ENCODE assay signal across 32 mouse cellular contexts in genomic region chr5:143990086-143990485, GRCm38 (mm10). TPM values are rescaled to one million over a fixed set of nuclear protein-coding genes. Genes with fewer than 3 reads are reported as not detected.
DNase-seq lines count a peak whose midpoint lies in the region; ATAC-seq and TF ChIP-seq lines count a peak whose summit lies in the region.
"Had no signal": no experiment of that assay in that cellular context is flagged by ENCODE, and none has a peak within 500 bp of the region (broad histone marks: within the 10 kb centered on the region; RNA-seq: fewer than 3 reads in every experiment).

No protein-coding gene starts in this region.

- no peak overlapping the region for H3K4me2 ChIP-seq in heart, embryonic 15.5 days
- no peak overlapping the region for H3K4me2 ChIP-seq in midbrain, embryonic 11.5 days
- no peak overlapping the region for H3K4me2 ChIP-seq in midbrain, postnatal 0 days (ENCODE audit: low read depth, low read length, poor library complexity, severe bottlenecking)
- H3K4me2 ChIP-seq in stomach, postnatal 0 days (replicated peaks; ENCODE audit: low read depth) = no peak overlapping the region
- H3K4me2 ChIP-seq in hindbrain, postnatal 0 days (ENCODE audit: low read depth, low read length) = no peak overlapping the region
- H3K4me2 ChIP-seq: embryonic facial prominence, embryonic 12.5 days; forebrain, embryonic 13.5 days; heart, embryonic 12.5 days; hindbrain, embryonic 15.5 days; intestine, embryonic 15.5 days; liver, embryonic 13.5 days; midbrain, embryonic 13.5 days; neural tube, embryonic 12.5 days had no signal

- 80% methylated on average over 11 of the region's 11 CpGs for WGBS in heart, embryonic 15.5 days
- WGBS in heart, adult 2 months = 68% methylated on average over 11 of the region's 11 CpGs
- 96% methylated on average over 11 of the region's 11 CpGs for WGBS in midbrain, embryonic 11.5 days
- 91% methylated on average over 11 of the region's 11 CpGs for WGBS in midbrain, postnatal 0 days
- 81% methylated on average over 11 of the region's 11 CpGs for WGBS in stomach, postnatal 0 days
- WGBS in hindbrain, postnatal 0 days = 68% methylated on average over 11 of the region's 11 CpGs

- H3K9ac ChIP-seq in heart, embryonic 15.5 days = no peak overlapping the region
- H3K9ac ChIP-seq in heart, adult 2 months (ENCODE audit: low read depth, low read length) = no peak overlapping the region
- H3K9ac ChIP-seq in midbrain, embryonic 11.5 days (ENCODE audit: low read length) = no peak overlapping the region
- H3K9ac ChIP-seq in midbrain, postnatal 0 days (replicated peaks; ENCODE audit: low read length, poor library complexity, severe bottlenecking) = no peak overlapping the region
- H3K9ac ChIP-seq in stomach, postnatal 0 days (ENCODE audit: low read length) = no peak overlapping the region
- H3K9ac ChIP-seq in hindbrain, postnatal 0 days (replicated peaks; ENCODE audit: low read length) = no peak overlapping the region
- H3K9ac ChIP-seq: embryonic facial prominence, embryonic 12.5 days; forebrain, embryonic 13.5 days; heart, embryonic 12.5 days; hindbrain, embryonic 15.5 days; intestine, embryonic 15.5 days; liver, embryonic 13.5 days; midbrain, embryonic 13.5 days; neural tube, embryonic 12.5 days had no signal

- no peak overlapping the region for H3K4me3 ChIP-seq in heart, embryonic 15.5 days
- no peak overlapping the region for H3K4me3 ChIP-seq in heart, adult 2 months
- H3K4me3 ChIP-seq in midbrain, embryonic 11.5 days (ENCODE audit: low read depth, low read length) = no peak overlapping the region
- no peak overlapping the region for H3K4me3 ChIP-seq in midbrain, postnatal 0 days (ENCODE audit: low read depth, low read length)
- H3K4me3 ChIP-seq in stomach, postnatal 0 days (ENCODE audit: low read depth, low read length) = no peak overlapping the region
- H3K4me3 ChIP-seq in hindbrain, postnatal 0 days (ENCODE audit: low read length) = no peak overlapping the region
- H3K4me3 ChIP-seq: embryonic facial prominence, embryonic 12.5 days; erythroblast, embryonic 14.5 days; forebrain, embryonic 13.5 days; heart, embryonic 12.5 days; hindbrain, embryonic 15.5 days; intestine, embryonic 15.5 days; layer of hippocampus, adult 2 months; limb, embryonic 10.5 days; liver, embryonic 13.5 days; midbrain, embryonic 13.5 days; neural tube, embryonic 12.5 days had no signal

- no peak for ATAC-seq in heart, embryonic 15.5 days (replicated peaks; ENCODE audit: insufficient number of reproducible peaks, insufficient read depth, low FRiP score, low read depth)
- no peak for ATAC-seq in midbrain, embryonic 11.5 days (ENCODE audit: low FRiP score)
- ATAC-seq in midbrain, postnatal 0 days (ENCODE audit: low FRiP score) = no peak
- peak; percentile 97 for ATAC-seq in megakaryocyte, adult 5-6 weeks (ENCODE audit: poor library complexity, severe bottlenecking)
- ATAC-seq in stomach, postnatal 0 days (ENCODE audit: low FRiP score, low TSS enrichment) = peak; percentile 23
- ATAC-seq in hindbrain, postnatal 0 days = no peak
- ATAC-seq: CD4-positive, CD25-positive, alpha-beta regulatory T cell, adult 4 months; forebrain, embryonic 13.5 days; intestine, embryonic 15.5 days; midbrain, embryonic 13.5 days had no signal

- no peak for TF ChIP-seq EP300 in heart, adult 2 months (IDR thresholded peaks at IDR 0.05; ENCODE audit: insufficient read depth, low read depth, low read length)
- no peak for TF ChIP-seq EP300 in stomach, postnatal 0 days (optimal IDR thresholded peaks at IDR 0.05)

- H3K36me3 ChIP-seq in heart, embryonic 15.5 days = peaks cover 67% of the 10 kb centered on the region
- no peaks in the 10 kb centered on the region; the same call in 1 of the 2 replicates for H3K36me3 ChIP-seq in heart, adult 2 months (ENCODE audit: control insufficient read depth, insufficient read depth, low read length)
- peaks cover 25% of the 10 kb centered on the region for H3K36me3 ChIP-seq in midbrain, embryonic 11.5 days (ENCODE audit: control insufficient read depth, insufficient read depth, low read length)
- peaks cover 68% of the 10 kb centered on the region for H3K36me3 ChIP-seq in midbrain, postnatal 0 days (ENCODE audit: insufficient read depth, low read length)
- H3K36me3 ChIP-seq in stomach, postnatal 0 days (ENCODE audit: control insufficient read depth, insufficient read depth, low read length) = peaks cover 35% of the 10 kb centered on the region
- peaks cover 68% of the 10 kb centered on the region for H3K36me3 ChIP-seq in hindbrain, postnatal 0 days (ENCODE audit: insufficient read depth, low read length)

- no peak for TF ChIP-seq CTCF in heart, adult 2 months (IDR thresholded peaks at IDR 0.05)
- TF ChIP-seq CTCF in midbrain, postnatal 0 days (IDR thresholded peaks at IDR 0.05) = no peak
- TF ChIP-seq CTCF in stomach, postnatal 0 days (IDR thresholded peaks at IDR 0.05; ENCODE audit: low read depth) = no peak
- no peak for TF ChIP-seq CTCF in hindbrain, postnatal 0 days (IDR thresholded peaks at IDR 0.05; ENCODE audit: low read depth)

- DNase-seq in heart, adult 2 months = no peak
- peak; percentile 31 for DNase-seq in midbrain, embryonic 11.5 days (ENCODE audit: low spot score, missing footprints)
- no peak for DNase-seq in midbrain, postnatal 0 days (ENCODE audit: low spot score)
- DNase-seq in stomach, postnatal 0 days (ENCODE audit: low spot score) = no peak
- no peak for DNase-seq in hindbrain, postnatal 0 days (ENCODE audit: low spot score)
- no peak for DNase-seq in kidney, adult 18-20 months
- DNase-seq: adrenal gland, adult 8-10 months; cerebellum, adult 18-20 months; cerebellum, postnatal 14 days; heart, postnatal 36 days; kidney, adult 9 months; kidney, postnatal 25 days; liver, embryonic 13.5 days; thymus, postnatal 14 days had no signal

- H3K79me2 ChIP-seq in heart, adult 2 months (replicated peaks; ENCODE audit: control insufficient read depth, insufficient read depth, low read length) = no peaks in the 10 kb centered on the region

- no peak for TF ChIP-seq POLR2A in heart, adult 2 months (IDR thresholded peaks at IDR 0.05; ENCODE audit: insufficient read depth, low read depth, low read length)

- no peaks in the 10 kb centered on the region for H3K27me3 ChIP-seq in heart, embryonic 15.5 days
- no peaks in the 10 kb centered on the region for H3K27me3 ChIP-seq in heart, adult 2 months (ENCODE audit: control insufficient read depth, insufficient read depth, low read length)
- no peaks in the 10 kb centered on the region for H3K27me3 ChIP-seq in midbrain, embryonic 11.5 days (ENCODE audit: control insufficient read depth, insufficient read depth, low read length)
- no peaks in the 10 kb centered on the region for H3K27me3 ChIP-seq in midbrain, postnatal 0 days (ENCODE audit: insufficient read depth, low read length)
- H3K27me3 ChIP-seq in stomach, postnatal 0 days (ENCODE audit: control insufficient read depth, insufficient read depth, low read length) = no peaks in the 10 kb centered on the region
- H3K27me3 ChIP-seq in hindbrain, postnatal 0 days (ENCODE audit: insufficient read depth, low read length) = no peaks in the 10 kb centered on the region
- H3K27me3 ChIP-seq: embryonic facial prominence, embryonic 12.5 days; forebrain, embryonic 13.5 days; heart, embryonic 12.5 days; hindbrain, embryonic 15.5 days; intestine, embryonic 15.5 days; liver, embryonic 13.5 days; midbrain, embryonic 13.5 days; neural tube, embryonic 12.5 days had no signal

- peak overlapping the region; percentile 57; the same call in 1 of the 2 replicates for H3K27ac ChIP-seq in heart, embryonic 15.5 days
- no peak overlapping the region for H3K27ac ChIP-seq in heart, adult 2 months
- H3K27ac ChIP-seq in midbrain, embryonic 11.5 days (ENCODE audit: low read depth, low read length) = no peak overlapping the region
- H3K27ac ChIP-seq in midbrain, postnatal 0 days (ENCODE audit: low read depth, low read length) = no peak overlapping the region
- H3K27ac ChIP-seq in stomach, postnatal 0 days (replicated peaks) = no peak overlapping the region
- no peak overlapping the region for H3K27ac ChIP-seq in hindbrain, postnatal 0 days
- H3K27ac ChIP-seq: embryonic facial prominence, embryonic 12.5 days; forebrain, embryonic 13.5 days; hindbrain, embryonic 15.5 days; intestine, embryonic 15.5 days; layer of hippocampus, adult 2 months; limb, embryonic 10.5 days; liver, embryonic 13.5 days; macrophage; midbrain, embryonic 13.5 days; neural tube, embryonic 12.5 days had no signal

- H3K4me1 ChIP-seq in heart, embryonic 15.5 days (replicated peaks) = peaks cover 10% of the 10 kb centered on the region
- H3K4me1 ChIP-seq in heart, adult 2 months (ENCODE audit: control insufficient read depth, insufficient read depth, low read length) = no peaks in the 10 kb centered on the region
- no peaks in the 10 kb centered on the region for H3K4me1 ChIP-seq in midbrain, embryonic 11.5 days (ENCODE audit: control insufficient read depth, insufficient read depth, low read length)
- no peaks in the 10 kb centered on the region for H3K4me1 ChIP-seq in midbrain, postnatal 0 days (ENCODE audit: insufficient read depth, low read length)
- H3K4me1 ChIP-seq in stomach, postnatal 0 days (replicated peaks; ENCODE audit: control insufficient read depth, insufficient read depth) = no peaks in the 10 kb centered on the region
- no peaks in the 10 kb centered on the region for H3K4me1 ChIP-seq in hindbrain, postnatal 0 days (ENCODE audit: insufficient read depth, low read length)
- H3K4me1 ChIP-seq: embryonic facial prominence, embryonic 12.5 days; forebrain, embryonic 13.5 days; hindbrain, embryonic 15.5 days; intestine, embryonic 15.5 days; limb, embryonic 10.5 days; liver, embryonic 13.5 days; midbrain, embryonic 13.5 days; neural tube, embryonic 12.5 days had no signal

- no peaks in the 10 kb centered on the region for H3K9me3 ChIP-seq in heart, embryonic 15.5 days (replicated peaks)
- no peaks in the 10 kb centered on the region for H3K9me3 ChIP-seq in midbrain, embryonic 11.5 days (ENCODE audit: control insufficient read depth, low read length)
- H3K9me3 ChIP-seq in midbrain, postnatal 0 days (ENCODE audit: low read length) = no peaks in the 10 kb centered on the region
- no peaks in the 10 kb centered on the region for H3K9me3 ChIP-seq in stomach, postnatal 0 days (ENCODE audit: control insufficient read depth, low read length)
- no peaks in the 10 kb centered on the region for H3K9me3 ChIP-seq in hindbrain, postnatal 0 days (ENCODE audit: low read length)
- H3K9me3 ChIP-seq: embryonic facial prominence, embryonic 12.5 days; forebrain, embryonic 13.5 days; heart, embryonic 12.5 days; hindbrain, embryonic 15.5 days; intestine, embryonic 15.5 days; limb, embryonic 10.5 days; liver, embryonic 13.5 days; midbrain, embryonic 13.5 days; neural tube, embryonic 12.5 days had no signal

- intact Hi-C loops in heart, adult 2 months (cut with DNase I) = no loop called here

RNA-seq across cellular contexts. Expression of gene Ccz1, which starts 24.6 kb away (rescaled TPM):
- polyA plus RNA-seq in heart, embryonic 15.5 days (2015; fragmentation: Nextera tagmentation; extraction: Ambion mirVana) = 46.1 and 48.8 TPM in 2 replicates
- 10 to 100 TPM; 25.0 to 29.6 TPM for total RNA-seq in heart, adult 2 months (2021)
- 9.3 and 16.7 TPM in 2 replicates for polyA plus RNA-seq in heart, adult 2 months (2012; rRNA removed)
- 125 and 131 TPM in 2 replicates for polyA plus RNA-seq in midbrain, embryonic 11.5 days (2014; fragmentation: Nextera tagmentation; extraction: Ambion mirVana)
- 46.9 and 72.6 TPM in 2 replicates for total RNA-seq in midbrain, postnatal 0 days (2014; rRNA removed)
- 69.3 and 70.3 TPM in 2 replicates for polyA plus RNA-seq in midbrain, postnatal 0 days (2015; fragmentation: Nextera tagmentation; extraction: Ambion mirVana)
- total RNA-seq in megakaryocyte, adult 5-6 weeks (2015) = 79.6 and 85.3 TPM in 2 replicates
- total RNA-seq in megakaryocyte, adult 5-6 weeks (2017) = 98.3 and 103 TPM in 2 replicates
- 57.1 and 59.6 TPM in 2 replicates for polyA plus RNA-seq in stomach, postnatal 0 days (2015; fragmentation: Nextera tagmentation; extraction: Ambion mirVana)
- total RNA-seq in hindbrain, postnatal 0 days (2014; rRNA removed) = 38.7 and 52.0 TPM in 2 replicates
- 71.2 and 74.8 TPM in 2 replicates for polyA plus RNA-seq in hindbrain, postnatal 0 days (2015; fragmentation: Nextera tagmentation; extraction: Ambion mirVana)

RNA-seq across cellular contexts. Expression of gene Ocm, which starts 36.4 kb away (rescaled TPM):
- not detected in 2 replicates for polyA plus RNA-seq in heart, embryonic 15.5 days (2015; fragmentation: Nextera tagmentation; extraction: Ambion mirVana)
- not detected for total RNA-seq in heart, adult 2 months (2021)
- polyA plus RNA-seq in heart, adult 2 months (2012; rRNA removed) = not detected in 2 replicates
- not detected in 2 replicates for polyA plus RNA-seq in midbrain, embryonic 11.5 days (2014; fragmentation: Nextera tagmentation; extraction: Ambion mirVana)
- not detected in 2 replicates for total RNA-seq in midbrain, postnatal 0 days (2014; rRNA removed)
- 0.25 and 0.43 TPM in 2 replicates for polyA plus RNA-seq in midbrain, postnatal 0 days (2015; fragmentation: Nextera tagmentation; extraction: Ambion mirVana)
- total RNA-seq in megakaryocyte, adult 5-6 weeks (2015) = 0.36 TPM in 1 of 2 replicates, not detected in the other
- not detected in 2 replicates for total RNA-seq in megakaryocyte, adult 5-6 weeks (2017)
- 0.16 and 0.23 TPM in 2 replicates for polyA plus RNA-seq in stomach, postnatal 0 days (2015; fragmentation: Nextera tagmentation; extraction: Ambion mirVana)
- total RNA-seq in hindbrain, postnatal 0 days (2014; rRNA removed) = not detected in 2 replicates
- 0.39 and 0.54 TPM in 2 replicates for polyA plus RNA-seq in hindbrain, postnatal 0 days (2015; fragmentation: Nextera tagmentation; extraction: Ambion mirVana)
- total RNA-seq: adrenal gland, adult 8-10 months; gastrocnemius, adult 8-10 months; heart, postnatal 36 days; layer of hippocampus, adult 2 months; layer of hippocampus, postnatal 25 days had no signal
- polyA plus RNA-seq: CD4-positive, CD25-positive, alpha-beta regulatory T cell, adult 4 months; embryonic facial prominence, embryonic 12.5 days; erythroblast, embryonic 14.5 days; forebrain, embryonic 13.5 days; gonadal fat pad, adult 2 months; heart, embryonic 12.5 days; hindbrain, embryonic 15.5 days; intestine, embryonic 15.5 days; limb, embryonic 10.5 days; liver, embryonic 13.5 days; macrophage; midbrain, embryonic 13.5 days; testis, adult 2 months had no signal

RNA-seq across cellular contexts. Expression of gene Rsph10b, which starts 57.3 kb away (rescaled TPM):
- 0.63 and 0.74 TPM in 2 replicates for polyA plus RNA-seq in heart, embryonic 15.5 days (2015; fragmentation: Nextera tagmentation; extraction: Ambion mirVana)
- total RNA-seq in heart, adult 2 months (2021) = under 1 TPM in 1 of 2 experiments, not detected in 1; 0.30 TPM
- polyA plus RNA-seq in heart, adult 2 months (2012; rRNA removed) = 0.47 and 0.50 TPM in 2 replicates
- polyA plus RNA-seq in midbrain, embryonic 11.5 days (2014; fragmentation: Nextera tagmentation; extraction: Ambion mirVana) = 0.47 and 0.56 TPM in 2 replicates
- total RNA-seq in midbrain, postnatal 0 days (2014; rRNA removed) = 4.1 and 5.8 TPM in 2 replicates
- polyA plus RNA-seq in midbrain, postnatal 0 days (2015; fragmentation: Nextera tagmentation; extraction: Ambion mirVana) = 4.2 and 6.8 TPM in 2 replicates
- total RNA-seq in megakaryocyte, adult 5-6 weeks (2015) = 0.46 TPM in 1 of 2 replicates, not detected in the other
- total RNA-seq in megakaryocyte, adult 5-6 weeks (2017) = 0.33 TPM in 1 of 2 replicates, not detected in the other
- 0.19 and 0.27 TPM in 2 replicates for polyA plus RNA-seq in stomach, postnatal 0 days (2015; fragmentation: Nextera tagmentation; extraction: Ambion mirVana)
- 3.9 and 5.0 TPM in 2 replicates for total RNA-seq in hindbrain, postnatal 0 days (2014; rRNA removed)
- 5.6 TPM in 2 replicates for polyA plus RNA-seq in hindbrain, postnatal 0 days (2015; fragmentation: Nextera tagmentation; extraction: Ambion mirVana)
- polyA plus RNA-seq: macrophage had no signal

Comparison
In these comparisons a context has a peak if more than half of its experiments do, and no peak if none do; other contexts are left out.
1. ATAC-seq: peak in megakaryocyte, adult 5-6 weeks (single experiment) and stomach, postnatal 0 days (single experiment); none in heart, embryonic 15.5 days (single experiment), midbrain, embryonic 11.5 days (single experiment), midbrain, postnatal 0 days (single experiment) and hindbrain, postnatal 0 days (single experiment).